Mouse (Mus musculus): ENCODE measurements around the gene P3h4. TPM values are rescaled to one million over a fixed set of nuclear protein-coding genes. Genes with fewer than 3 reads are reported as not detected.

Gene P3h4
- polyA plus RNA-seq, 1 experiment from 2014 or later, result 91.1 TPM

GRCm38 (mm10) chr11:100408076-100408834 lies 6.4 kb downstream of the P3h4 start:
- Histone ChIP-seq H3K4me3 (replicated peaks) (no peak overlapping the region), H3K4me2 (replicated peaks) (no peak overlapping the region), H3K9me3 (replicated peaks) (no peaks in the 10 kb centered on the region), H3K9ac (no peak overlapping the region), H3K4me1 (peaks cover 39% of the 10 kb centered on the region), H3K27ac (replicated peaks) (0 out of 2 replicates have a peak overlapping the region, but pooled peaks have one; percentile 17), H3K27me3 (no peaks in the 10 kb centered on the region), H3K36me3 (peaks cover 20% of the 10 kb centered on the region)
- 36% methylated on average over 10 of the region's 10 CpGs for WGBS
- no peak for ATAC-seq (ENCODE audit: insufficient number of reproducible peaks, low FRiP score, low TSS enrichment, low read depth)

- Histone ChIP-seq H3K9ac (no peak overlapping the region), H3K27ac (replicated peaks) (peak overlapping the region; percentile 63), H3K4me2 (replicated peaks) (no peak overlapping the region), H3K4me3 (replicated peaks) (no peak overlapping the region), H3K4me1 (peaks cover 34% of the 10 kb centered on the region), H3K27me3 (no peaks in the 10 kb centered on the region), H3K9me3 (replicated peaks) (no peaks in the 10 kb centered on the region), H3K36me3 (peaks cover 20% of the 10 kb centered on the region)
- no peak for ATAC-seq (ENCODE audit: insufficient number of reproducible peaks, low FRiP score, low TSS enrichment, low read depth)
- 71% methylated on average over 5 of the region's 5 CpGs for WGBS
These were observed 7.5 kb downstream of the P3h4 start for GRCm38 (mm10) chr11:100406995-100407705.

GRCm38 (mm10) chr11:100406273-100406672 lies 8.4 kb downstream of the P3h4 start:
- H3K4me1 ChIP-seq, result peaks cover 28% of the 10 kb centered on the region; the same call in 1 of the 2 replicates
- H3K4me2 ChIP-seq (replicated peaks), result no peak overlapping the region
- no peaks in the 10 kb centered on the region for H3K9me3 ChIP-seq (replicated peaks)
- peak overlapping the region; percentile 63 for H3K27ac ChIP-seq (replicated peaks)
- WGBS, result 68% methylated on average over 8 of the region's 8 CpGs
- no peak overlapping the region for H3K9ac ChIP-seq
- no peaks in the 10 kb centered on the region for H3K27me3 ChIP-seq
- no peak overlapping the region for H3K4me3 ChIP-seq (replicated peaks)
- peaks cover 20% of the 10 kb centered on the region for H3K36me3 ChIP-seq
- 0 out of 2 replicates have a peak, but pooled peaks have one; percentile 8 for ATAC-seq (ENCODE audit: insufficient number of reproducible peaks, low FRiP score, low TSS enrichment, low read depth)

GRCm38 (mm10) chr11:100404456-100405074 lies 10.1 kb downstream of the P3h4 start:
- H3K9me3 ChIP-seq (replicated peaks), result no peaks in the 10 kb centered on the region
- no peak for ATAC-seq (ENCODE audit: insufficient number of reproducible peaks, low FRiP score, low TSS enrichment, low read depth)
- peaks cover 36% of the 10 kb centered on the region for H3K4me1 ChIP-seq
- peaks cover 15% of the 10 kb centered on the region for H3K36me3 ChIP-seq
- no peak overlapping the region for H3K9ac ChIP-seq
- H3K4me2 ChIP-seq (replicated peaks), result no peak overlapping the region
- no peak overlapping the region for H3K27ac ChIP-seq (replicated peaks)
- WGBS, result 78% methylated on average over 3 of the region's 3 CpGs
- H3K27me3 ChIP-seq, result no peaks in the 10 kb centered on the region
- no peak overlapping the region for H3K4me3 ChIP-seq (replicated peaks)

GRCm38 (mm10) chr11:100403445-100404134 lies 11.0 kb downstream of the P3h4 start:
- Histone ChIP-seq H3K9me3 (replicated peaks) (no peaks in the 10 kb centered on the region), H3K4me2 (replicated peaks) (no peak overlapping the region), H3K4me3 (replicated peaks) (no peak overlapping the region), H3K9ac (no peak overlapping the region), H3K4me1 (peaks cover 46% of the 10 kb centered on the region), H3K27me3 (no peaks in the 10 kb centered on the region), H3K27ac (replicated peaks) (peak overlapping the region; percentile 70; the same call in 1 of the 2 replicates), H3K36me3 (peaks cover 6% of the 10 kb centered on the region)
- WGBS, result 77% methylated on average over 10 of the region's 10 CpGs
- no peak for ATAC-seq (ENCODE audit: insufficient number of reproducible peaks, low FRiP score, low TSS enrichment, low read depth)

GRCm38 (mm10) chr11:100402682-100403081 lies 12.0 kb downstream of the P3h4 start:
- H3K4me3 ChIP-seq (replicated peaks), result no peak overlapping the region
- 68% methylated on average over 2 of the region's 2 CpGs for WGBS
- H3K9me3 ChIP-seq (replicated peaks), result no peaks in the 10 kb centered on the region
- no peak overlapping the region for H3K9ac ChIP-seq
- no peaks in the 10 kb centered on the region for H3K36me3 ChIP-seq
- no peaks in the 10 kb centered on the region for H3K27me3 ChIP-seq
- no peak overlapping the region for H3K4me2 ChIP-seq (replicated peaks)
- H3K4me1 ChIP-seq, result peaks cover 44% of the 10 kb centered on the region
- no peak for ATAC-seq (ENCODE audit: insufficient number of reproducible peaks, low FRiP score, low TSS enrichment, low read depth)
- peak overlapping the region; percentile 70 for H3K27ac ChIP-seq (replicated peaks)

- Histone ChIP-seq H3K27me3 (no peaks in the 10 kb centered on the region), H3K36me3 (no peaks in the 10 kb centered on the region), H3K9me3 (replicated peaks) (no peaks in the 10 kb centered on the region), H3K27ac (replicated peaks) (peak overlapping the region; percentile 70), H3K4me2 (replicated peaks) (no peak overlapping the region), H3K9ac (no peak overlapping the region), H3K4me3 (replicated peaks) (no peak overlapping the region), H3K4me1 (peaks cover 44% of the 10 kb centered on the region)
- 24% methylated on average over 6 of the region's 6 CpGs for WGBS
- no peak for ATAC-seq (ENCODE audit: insufficient number of reproducible peaks, low FRiP score, low TSS enrichment, low read depth)
These were observed 12.4 kb downstream of the P3h4 start for GRCm38 (mm10) chr11:100402240-100402639.

GRCm38 (mm10) chr11:100400842-100401241 lies 13.8 kb downstream of the P3h4 start:
- H3K36me3 ChIP-seq, result no peaks in the 10 kb centered on the region
- H3K4me2 ChIP-seq (replicated peaks), result no peak overlapping the region
- H3K4me3 ChIP-seq (replicated peaks), result no peak overlapping the region
- no peak overlapping the region for H3K9ac ChIP-seq
- no peaks in the 10 kb centered on the region for H3K9me3 ChIP-seq (replicated peaks)
- H3K27me3 ChIP-seq, result no peaks in the 10 kb centered on the region
- ATAC-seq (ENCODE audit: insufficient number of reproducible peaks, low FRiP score, low TSS enrichment, low read depth), result no peak
- 75% methylated on average over 6 of the region's 6 CpGs for WGBS
- peaks cover 51% of the 10 kb centered on the region for H3K4me1 ChIP-seq
- no peak overlapping the region for H3K27ac ChIP-seq (replicated peaks)

GRCm38 (mm10) chr11:100399727-100400538 lies 14.7 kb downstream of the P3h4 start:
- Histone ChIP-seq H3K9ac (no peak overlapping the region), H3K9me3 (replicated peaks) (no peaks in the 10 kb centered on the region), H3K36me3 (no peaks in the 10 kb centered on the region), H3K27me3 (no peaks in the 10 kb centered on the region), H3K4me1 (peaks cover 59% of the 10 kb centered on the region), H3K27ac (replicated peaks) (peak overlapping the region; percentile 71; the same call in 1 of the 2 replicates), H3K4me2 (replicated peaks) (no peak overlapping the region), H3K4me3 (replicated peaks) (no peak overlapping the region)
- no peak for ATAC-seq (ENCODE audit: insufficient number of reproducible peaks, low FRiP score, low TSS enrichment, low read depth)
- 51% methylated on average over 12 of the region's 12 CpGs for WGBS

- Histone ChIP-seq H3K9ac (no peak overlapping the region), H3K4me3 (replicated peaks) (no peak overlapping the region), H3K4me2 (replicated peaks) (no peak overlapping the region), H3K36me3 (no peaks in the 10 kb centered on the region), H3K4me1 (peaks cover 65% of the 10 kb centered on the region), H3K9me3 (replicated peaks) (no peaks in the 10 kb centered on the region), H3K27ac (replicated peaks) (peak overlapping the region; percentile 71; the same call in 1 of the 2 replicates), H3K27me3 (no peaks in the 10 kb centered on the region)
- 41% methylated on average over 9 of the region's 9 CpGs for WGBS
- no peak for ATAC-seq (ENCODE audit: insufficient number of reproducible peaks, low FRiP score, low TSS enrichment, low read depth)
These were observed 15.3 kb downstream of the P3h4 start for GRCm38 (mm10) chr11:100399320-100399719.

Measured in embryonic facial prominence, embryonic 15.5 days (tissue).